Mouse (Mus musculus) CH12.LX (cell line): Measurements from ENCODE around the gene Parp2. TPM values are rescaled to one million over a fixed set of nuclear protein-coding genes. Genes with fewer than 3 reads are reported as not detected.

Experiments used
- DNase-seq: peaks from one replicate; pipeline ENCODE4 v3.0.0-alpha.2; 2013; ENCODE audit errors: extremely low read depth
- H3K27ac ChIP-seq: 2 replicates; pipeline ENCODE4 v1.5.1; 2012; ENCODE audit warnings: low read depth, mild to moderate bottlenecking, control low read depth, moderate library complexity; ENCODE audit not compliant: insufficient read depth
- H3K27me3 ChIP-seq: replicated peaks from 2 replicates; pipeline ENCODE3; 2012; ENCODE audit warnings: inconsistent platforms
- H3K36me3 ChIP-seq, 2 experiments: replicated peaks in 1 of 2; 2 replicates each; pipeline versions ENCODE3 to v1.6.1; 2012; ENCODE audit warnings: inconsistent platforms in 1 of 2, low read length in 1 of 2, mild to moderate bottlenecking in 1 of 2, mixed read lengths in 1 of 2, moderate library complexity in 1 of 2; ENCODE audit not compliant: control insufficient read depth in 1 of 2, insufficient read depth in 1 of 2
- H3K4me1 ChIP-seq, 2 experiments: 2 replicates each; pipeline ENCODE4 v1.6.1; 2012; ENCODE audit warnings: inconsistent platforms in 1 of 2, moderate library complexity in 1 of 2; ENCODE audit not compliant: insufficient read depth in 2 of 2, control insufficient read depth in 1 of 2
- H3K4me2 ChIP-seq: 2 replicates; pipeline ENCODE4 v1.6.1; 2012; ENCODE audit warnings: low read depth, mild to moderate bottlenecking, control low read depth; ENCODE audit not compliant: poor library complexity, insufficient read depth, severe bottlenecking
- H3K4me3 ChIP-seq, 3 experiments: fragments of 150-350 bp in 1 of 3; sonication (generic) in 1 of 3; replicated peaks in 1 of 3; 2 replicates each; pipeline versions ENCODE3 to v1.5.1; 2011 to 2012; ENCODE audit warnings: low read depth in 2 of 3, low read length in 2 of 3, mild to moderate bottlenecking in 2 of 3, moderate library complexity in 2 of 3, control low read depth in 1 of 3, improper control_type of control experiment in 1 of 3, inconsistent platforms in 1 of 3, mixed read lengths in 1 of 3; ENCODE audit not compliant: poor library complexity in 1 of 3
- H3K79me2 ChIP-seq: replicated peaks from 2 replicates; pipeline ENCODE4 v1.6.1; 2012; ENCODE audit warnings: mild to moderate bottlenecking, moderate library complexity; ENCODE audit not compliant: control insufficient read depth, poor library complexity, insufficient read depth, severe bottlenecking; ENCODE audit errors: extremely low read depth
- H3K9ac ChIP-seq: 2 replicates; pipeline ENCODE4 v1.6.1; 2012; ENCODE audit warnings: low read depth, mild to moderate bottlenecking, control low read depth, moderate library complexity; ENCODE audit not compliant: insufficient read depth
- H3K9me3 ChIP-seq: replicated peaks from 2 replicates; pipeline ENCODE3; 2012; ENCODE audit warnings: low read length, inconsistent platforms, mixed read lengths
- CHD1 ChIP-seq: IDR thresholded peaks from 2 replicates; pipeline ENCODE4 v1.6.1; 2012; ENCODE audit warnings: low read depth, low read length, improper control_type of control experiment, inconsistent platforms
- CHD2 ChIP-seq: IDR thresholded peaks from 2 replicates; pipeline ENCODE4 v1.6.1; 2011; ENCODE audit warnings: low read length, improper control_type of control experiment
- CTCF ChIP-seq, 2 experiments: IDR thresholded peaks in 1 of 2; conservative IDR thresholded peaks in 1 of 2; 2 replicates each; pipeline ENCODE4 v1.5.1; 2011 to 2012; ENCODE audit warnings: low read depth in 2 of 2, low read length in 2 of 2, improper control_type of control experiment in 1 of 2, inconsistent platforms in 1 of 2, mild to moderate bottlenecking in 1 of 2, moderate library complexity in 1 of 2
- E2F4 ChIP-seq: IDR thresholded peaks from 2 replicates; pipeline ENCODE4 v1.6.1; 2011; ENCODE audit warnings: low read depth, low read length, improper control_type of control experiment; ENCODE audit not compliant: insufficient replicate concordance
- ELF1 ChIP-seq: IDR thresholded peaks from 2 replicates; pipeline ENCODE4 v1.6.1; 2014; ENCODE audit warnings: low read depth, mild to moderate bottlenecking, inconsistent platforms, low read length, improper control_type of control experiment
- HCFC1 ChIP-seq: IDR thresholded peaks from 2 replicates; pipeline ENCODE4 v1.6.1; 2012; ENCODE audit warnings: low read depth, mild to moderate bottlenecking, inconsistent platforms, low read length, improper control_type of control experiment
- IRF4 ChIP-seq: IDR thresholded peaks from 2 replicates; pipeline ENCODE4 v1.6.1; 2014; ENCODE audit warnings: low read depth, mild to moderate bottlenecking, inconsistent platforms, low read length, improper control_type of control experiment
- MAFK ChIP-seq: IDR thresholded peaks from 2 replicates; pipeline ENCODE4 v1.6.1; 2011; ENCODE audit warnings: low read length, improper control_type of control experiment; ENCODE audit not compliant: insufficient replicate concordance
- MAZ ChIP-seq: IDR thresholded peaks from 2 replicates; pipeline ENCODE4 v1.6.1; 2012; ENCODE audit warnings: low read depth, mild to moderate bottlenecking, inconsistent platforms, low read length, improper control_type of control experiment, moderate library complexity
- MEF2A ChIP-seq: IDR thresholded peaks from 2 replicates; pipeline ENCODE4 v1.6.1; 2014; ENCODE audit warnings: low read depth, mild to moderate bottlenecking, inconsistent platforms, low read length, improper control_type of control experiment, borderline replicate concordance
- MXI1 ChIP-seq: IDR thresholded peaks from 2 replicates; pipeline ENCODE4 v1.6.1; 2011; ENCODE audit warnings: mild to moderate bottlenecking, low read depth, low read length, improper control_type of control experiment
- MYC ChIP-seq: IDR thresholded peaks from 2 replicates; pipeline ENCODE4 v1.6.1; 2011; ENCODE audit warnings: low read depth, mild to moderate bottlenecking, improper control_type of control experiment, low read length
- POLR2AphosphoS2 ChIP-seq: IDR thresholded peaks from 2 replicates; pipeline ENCODE4 v1.6.1; 2011; ENCODE audit warnings: low read depth, low read length, improper control_type of control experiment
- RAD21 ChIP-seq: IDR thresholded peaks from 2 replicates; pipeline ENCODE4 v1.6.1; 2011; ENCODE audit warnings: low read depth, mild to moderate bottlenecking, low read length, improper control_type of control experiment, moderate library complexity
- SIN3A ChIP-seq: IDR thresholded peaks from 2 replicates; pipeline ENCODE4 v1.6.1; 2012; ENCODE audit warnings: low read length, improper control_type of control experiment, inconsistent platforms
- SMC3 ChIP-seq: IDR thresholded peaks from 2 replicates; pipeline ENCODE4 v1.6.1; 2011; ENCODE audit warnings: low read depth, low read length, improper control_type of control experiment
- TBP ChIP-seq: conservative IDR thresholded peaks from 2 replicates; pipeline ENCODE4 v1.6.1; 2011; ENCODE audit warnings: low read depth, low read length, improper control_type of control experiment
- UBTF ChIP-seq: IDR thresholded peaks from 2 replicates; pipeline ENCODE4 v1.6.1; 2012; ENCODE audit warnings: low read depth, mild to moderate bottlenecking, inconsistent platforms, low read length, improper control_type of control experiment, moderate library complexity
- USF1 ChIP-seq: IDR thresholded peaks from 2 replicates; pipeline ENCODE4 v1.6.1; 2014; ENCODE audit warnings: low read depth, mild to moderate bottlenecking, inconsistent platforms, low read length, improper control_type of control experiment
- ZMIZ1 ChIP-seq: IDR thresholded peaks from 2 replicates; pipeline ENCODE4 v1.6.1; 2012; ENCODE audit warnings: low read depth, mild to moderate bottlenecking, inconsistent platforms, low read length, improper control_type of control experiment
- dilution Hi-C: fragments of 300-500 bp; cut with MboI; formaldehyde crosslinking; loops from 2 replicates; pipeline ENCODE4 v1.14.3; 2020; ENCODE audit warnings: low sequenced_read_pairs; ENCODE audit not compliant: extremely low pct_unique_long_range_greater_than_20kb, extremely low pct_ligation_motif_present
- in situ Hi-C: fragments of 300-500 bp; cut with MboI; formaldehyde crosslinking; loops from 3 replicates; pipeline ENCODE4 v1.14.3; 2019; ENCODE audit warnings: low sequenced_read_pairs, low pct_ligation_motif_present, low pct_unique_long_range_greater_than_20kb, mixed read lengths
- polyA plus RNA-seq: library from polyadenylated mRNA; unstranded; fragments of >175 nt; gene quantifications from 2 replicates; pipeline ENCODE4 v1.2.1, GENCODE M21; 2012; ENCODE audit warnings: low read depth; ENCODE audit not compliant: insufficient read length
- total RNA-seq, 2 experiments: library from RNA; depleted of rRNA; stranded (reverse); fragments of 300-350 nt in 1 of 2; fragments of >200 nt in 1 of 2; gene quantifications; 2 replicates each; pipeline ENCODE4 v1.2.3; 2012 to 2014

Gene Parp2
- total and polyA plus RNA-seq, 3 experiments = 64.6 to 95.9 (median 90.9) TPM

- Histone ChIP-seq H3K27me3 (no peaks in the 10 kb centered on the region), H3K9ac (no peak overlapping the region), H3K79me2 (no peaks in the 10 kb centered on the region), H3K9me3 (no peaks in the 10 kb centered on the region), H3K4me1 (no peaks in the 10 kb centered on the region), H3K4me3 (no peak overlapping the region), H3K27ac (no peak overlapping the region), H3K36me3 (peaks cover 0 to 5% of the 10 kb centered on the region in 2 experiments), H3K4me2 (no peak overlapping the region)
- dilution Hi-C loops = no loop called here
- in situ Hi-C loops = loop anchor here (25.0 kb wide), 1 partner anchor 396 kb away; the partner anchor contains the start of gene Tlr11
- no peak for DNase-seq
- no peak for TF ChIP-seq USF1
- TF ChIP-seq CTCF (conservative IDR thresholded peaks at IDR 0.05 in 1 of 2, IDR thresholded peaks at IDR 0.05 in 1 of 2; ENCODE audit: low read depth in 2 of 2, low read length in 2 of 2) = no peak
- TF ChIP-seq MYC = no peak
- TF ChIP-seq E2F4 = no peak
- no peak for TF ChIP-seq UBTF
- TF ChIP-seq IRF4 = no peak
- no peak for TF ChIP-seq SMC3
- no peak for TF ChIP-seq MAZ
- TF ChIP-seq MXI1 = no peak
- TF ChIP-seq CHD2 = no peak
- no peak for TF ChIP-seq MAFK
- TF ChIP-seq POLR2AphosphoS2 = no peak
These were observed 49.1 kb upstream of the Parp2 start for GRCm38 (mm10) chr14:50758416-50759085.

DNA sequence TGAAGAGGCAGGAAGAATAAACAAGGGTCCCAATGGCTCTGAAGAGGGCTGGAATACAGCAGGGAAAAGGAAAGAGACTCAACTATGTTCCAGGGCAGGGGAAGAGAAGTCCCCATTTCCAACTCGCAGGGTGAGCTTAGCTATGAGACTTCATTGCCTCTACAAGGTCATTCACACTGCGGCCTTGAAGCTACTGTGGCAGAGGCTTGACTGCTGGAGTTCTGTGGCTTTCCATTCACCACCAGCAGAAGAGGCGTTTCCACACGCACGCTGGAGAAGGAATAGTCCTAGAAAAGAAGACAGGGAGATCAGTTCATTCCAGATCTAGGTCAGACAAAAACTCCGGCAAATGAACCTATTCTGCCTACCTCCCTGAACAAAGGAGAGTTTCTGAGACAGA is 41.9 kb upstream of the Parp2 start:
- no peak overlapping the region for H3K4me3 ChIP-seq
- H3K4me2 ChIP-seq = no peak overlapping the region
- H3K4me1 ChIP-seq = no peaks in the 10 kb centered on the region
- H3K27me3 ChIP-seq = no peaks in the 10 kb centered on the region
- H3K27ac ChIP-seq = no peak overlapping the region
- TF ChIP-seq USF1 (no peak), RAD21 (no peak), MEF2A (no peak), IRF4 (no peak), ELF1 (no peak), CHD1 (no peak), MAZ (no peak), TBP (no peak), SIN3A (no peak), HCFC1 (no peak), MXI1 (no peak), ZMIZ1 (no peak)
- H3K9me3 ChIP-seq = no peaks in the 10 kb centered on the region
- in situ Hi-C loops = loop anchor here (25.0 kb wide), 1 partner anchor 403 kb away; the partner anchor contains the start of gene Tlr11
- peaks cover 40 to 62% of the 10 kb centered on the region in 2 experiments for H3K36me3 ChIP-seq
- DNase-seq = no peak
- dilution Hi-C loops = no loop called here
- H3K79me2 ChIP-seq = no peaks in the 10 kb centered on the region
- no peak overlapping the region for H3K9ac ChIP-seq
